Mouse (Mus musculus) embryo, embryonic 10 days (tissue): ENCODE measurements around the gene Gnpat.
A peak's percentile ranks its signal among the peaks of the same experiment; 100 is the strongest.
"Not testable (repeated sequence)": the region's sequence is repeated elsewhere in the genome, so short reads cannot be mapped to it uniquely, and the experiment has no call there.

Experiments
- DNase-seq: peaks from one replicate; pipeline ENCODE4 v3.0.0-alpha.2; 2015; ENCODE audit warnings: low spot score

The Gnpat gene

DNA sequence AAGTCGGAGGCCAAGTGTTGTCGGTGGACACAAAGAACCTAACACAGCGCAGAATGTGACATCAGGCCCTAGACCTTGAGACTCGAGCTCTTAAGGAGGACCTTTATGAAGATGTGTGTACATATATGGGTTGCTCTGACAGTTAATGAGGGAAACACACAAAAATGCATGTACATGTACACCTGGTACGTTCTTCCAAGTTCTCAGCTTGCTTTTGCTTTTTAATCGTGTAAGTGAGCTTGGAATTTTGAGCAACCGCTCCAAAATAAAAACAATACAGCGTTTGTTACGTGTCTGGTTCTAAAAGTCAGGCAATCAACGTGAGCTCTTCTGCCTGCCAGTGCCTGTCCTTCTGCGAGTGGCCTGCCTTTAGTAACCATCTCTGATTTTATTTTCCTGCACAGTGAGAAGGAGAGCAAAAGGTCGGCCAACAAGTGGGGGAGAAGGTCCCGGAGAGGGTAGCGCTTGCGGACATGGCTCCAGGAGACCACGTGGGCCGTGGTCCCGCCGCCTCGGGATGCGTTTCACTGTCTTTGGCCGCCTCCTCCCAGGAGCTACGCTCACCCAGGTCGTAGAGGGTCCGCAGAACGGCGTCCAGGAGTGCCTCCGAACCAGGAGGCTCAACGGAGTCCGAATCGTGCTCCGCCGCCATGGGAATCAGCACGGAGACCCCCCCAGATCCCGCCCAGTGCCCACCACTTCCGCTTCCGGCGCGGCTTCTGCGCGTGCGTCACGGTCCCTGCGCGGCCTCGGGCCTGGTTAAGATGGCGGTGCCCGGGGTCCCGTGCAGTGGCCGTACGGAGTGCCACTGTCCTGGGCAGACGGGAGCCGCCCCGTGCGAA, at the start of gene Gnpat, which contains the start of gene 2810004N23Rik:
TSS of gene Gnpat (plus strand) at position 713 of the 842 bp plus-strand sequence.
TSS of gene 2810004N23Rik (minus strand) at position 800 of the 842 bp plus-strand sequence.
- DNase-seq: peak; percentile 95

DNA sequence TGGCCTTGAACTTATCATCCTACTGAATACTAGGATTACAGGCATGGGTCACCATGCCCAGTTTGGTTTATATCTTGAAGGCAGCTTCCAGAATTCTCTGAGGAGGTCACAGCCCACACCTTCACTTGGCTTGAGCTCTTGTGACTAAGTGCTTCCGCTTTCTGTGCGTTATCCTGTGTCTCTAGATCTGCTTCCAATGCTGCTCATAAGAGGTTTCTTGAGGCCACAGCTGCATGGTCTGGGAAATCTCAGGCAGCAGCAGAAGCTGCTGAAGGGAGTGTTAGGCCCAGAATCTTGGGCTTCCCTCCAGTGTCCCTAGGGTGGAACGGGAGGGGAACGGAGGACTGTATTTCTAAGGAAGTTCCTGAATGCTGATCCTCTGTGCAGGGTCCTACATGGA, 49.5 kb upstream of the Gnpat start:
- DNase-seq: no peak

DNA sequence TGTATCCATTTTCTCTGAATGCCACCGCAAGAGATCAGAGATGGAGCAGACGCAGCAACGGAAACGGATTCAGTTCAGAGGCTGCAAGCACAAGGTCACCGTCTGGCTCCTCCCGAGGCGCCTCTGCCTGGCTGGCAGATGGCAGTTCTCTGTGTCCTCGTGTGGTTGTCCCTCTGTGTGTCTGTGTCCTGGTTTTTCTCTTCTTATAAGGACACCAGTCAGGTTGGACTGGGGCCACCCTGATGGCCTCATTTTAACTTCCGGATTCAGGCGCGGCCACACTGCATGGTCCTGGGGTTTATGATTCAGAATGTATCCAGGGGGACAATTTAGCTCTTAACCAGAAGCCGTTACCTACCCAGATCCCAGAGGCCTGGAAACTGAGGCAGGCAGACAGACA, 47.0 kb upstream of the Gnpat start:
- no peak for DNase-seq

DNA sequence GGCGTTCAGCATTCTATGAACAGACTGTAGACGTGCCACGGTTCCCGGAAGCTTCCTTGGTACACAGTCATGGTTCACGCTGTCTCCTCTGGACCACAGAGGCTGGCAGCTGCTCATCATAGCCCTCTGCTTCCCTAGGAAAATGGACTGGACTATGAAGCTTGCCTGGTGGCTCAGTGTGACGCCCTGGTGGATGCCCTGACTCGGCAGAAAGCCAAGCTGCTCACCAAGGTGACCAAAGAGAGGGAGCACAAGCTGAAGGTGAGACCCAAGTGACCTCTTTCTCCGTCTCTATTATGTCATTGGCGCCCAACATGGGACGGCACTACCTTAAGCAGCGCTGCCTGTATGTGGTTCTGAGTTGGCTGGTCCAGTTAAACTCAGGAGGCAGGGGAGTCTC, 46.0 kb upstream of the Gnpat start:
- DNase-seq: no peak

DNA sequence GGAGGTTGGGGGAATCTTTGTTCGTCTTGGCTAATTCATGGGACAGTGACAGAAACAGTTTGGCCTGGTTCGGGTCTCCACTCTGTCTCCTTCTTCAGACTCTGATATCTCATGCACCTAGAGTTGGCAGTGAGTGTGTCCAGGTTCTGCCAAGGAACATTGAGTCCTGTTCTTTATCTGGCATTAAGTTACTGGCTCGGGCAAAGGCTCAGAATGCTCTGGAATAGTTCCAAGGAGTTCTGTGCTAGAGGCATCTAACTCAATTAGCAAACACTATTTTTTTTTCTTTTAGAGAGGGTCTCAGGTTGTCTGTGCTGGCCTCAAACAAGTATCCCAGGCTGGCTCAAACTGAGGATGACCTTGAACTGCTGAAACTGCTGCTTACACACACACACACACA, 45.5 kb upstream of the Gnpat start:
- no peak for DNase-seq

DNA sequence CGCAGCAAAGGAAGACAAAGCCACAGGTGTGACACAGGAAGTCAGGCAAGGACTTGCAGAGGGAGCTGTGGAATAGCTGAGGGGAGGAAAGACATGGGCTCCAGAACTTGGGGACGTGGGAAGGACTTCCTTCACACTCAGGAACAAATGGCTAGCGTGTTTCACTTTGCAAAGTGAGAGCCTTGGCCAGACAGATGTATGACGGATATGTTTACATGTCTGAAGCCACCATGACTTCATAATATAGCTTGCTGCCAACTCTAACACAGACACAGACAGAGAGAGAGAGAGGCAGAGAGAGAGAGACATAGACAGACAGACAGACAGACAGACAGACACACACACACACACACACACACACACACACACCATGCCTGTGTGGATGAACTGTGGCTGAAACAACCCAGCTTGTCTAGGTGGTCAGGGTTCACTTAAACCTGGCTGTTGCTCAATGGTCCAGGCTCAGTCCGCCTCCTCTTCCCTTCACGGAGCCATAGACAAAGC, 43.2 kb upstream of the Gnpat start:
- DNase-seq: no peak

DNA sequence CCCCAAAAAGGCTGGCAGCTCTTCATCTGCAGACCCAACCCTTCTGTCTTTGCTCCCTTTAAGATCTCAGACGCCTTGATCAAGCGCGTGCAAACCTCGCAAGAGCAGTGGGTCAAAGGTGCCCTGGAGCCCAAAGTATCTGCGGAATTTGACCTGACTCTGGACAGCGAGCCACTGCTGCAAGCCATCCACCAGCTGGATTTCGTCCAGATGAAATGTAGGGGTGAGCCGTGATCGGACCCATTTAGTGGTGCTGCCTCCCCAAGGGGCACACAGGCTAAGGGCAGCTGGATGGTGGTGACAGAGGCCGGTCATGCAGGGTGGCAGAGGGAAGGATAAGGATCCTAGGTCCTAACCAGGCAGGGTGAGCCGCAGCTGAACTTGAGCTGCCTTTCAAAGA, 42.7 kb upstream of the Gnpat start:
- DNase-seq: peak; percentile 42

DNA sequence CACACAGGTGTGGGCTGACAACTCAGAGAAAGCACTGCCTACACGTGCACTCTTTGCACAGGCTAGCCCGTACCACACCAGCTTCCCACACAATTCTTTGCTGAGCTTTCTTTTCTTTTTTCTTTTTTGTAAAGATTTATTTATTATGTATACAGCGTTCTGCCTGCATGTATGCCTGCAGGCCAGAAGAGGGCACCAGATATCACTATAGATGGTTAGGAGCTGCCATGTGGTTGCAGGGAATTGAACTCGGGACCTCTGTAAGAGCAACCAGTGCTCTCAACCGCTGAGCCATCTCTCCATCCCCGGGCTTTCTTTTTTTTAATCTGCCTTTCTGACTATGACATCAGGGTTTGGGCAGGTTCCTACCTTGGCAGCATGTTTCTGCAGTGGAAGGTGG, 39.3 kb upstream of the Gnpat start:
- DNase-seq: no peak

DNA sequence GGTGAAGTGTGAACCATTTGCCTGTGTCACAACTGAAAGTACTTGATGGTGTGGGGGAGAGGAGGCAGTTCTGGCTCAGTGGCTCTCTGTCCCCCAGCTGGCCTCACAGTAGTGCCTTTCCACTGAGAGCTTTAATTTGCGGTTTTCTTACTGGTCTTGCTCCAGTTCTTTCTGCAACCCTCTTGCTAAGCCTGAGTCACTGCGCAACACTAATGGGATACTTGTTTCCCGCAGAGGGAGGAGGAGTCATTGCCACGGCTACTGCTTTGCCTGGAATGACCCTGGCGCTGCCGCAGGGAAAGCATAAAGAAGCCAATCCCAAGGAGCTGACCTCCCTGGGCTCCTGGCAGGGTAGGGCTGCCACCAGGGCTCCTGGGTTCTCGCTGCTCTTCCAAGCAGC, 36.2 kb upstream of the Gnpat start:
- no peak for DNase-seq

DNA sequence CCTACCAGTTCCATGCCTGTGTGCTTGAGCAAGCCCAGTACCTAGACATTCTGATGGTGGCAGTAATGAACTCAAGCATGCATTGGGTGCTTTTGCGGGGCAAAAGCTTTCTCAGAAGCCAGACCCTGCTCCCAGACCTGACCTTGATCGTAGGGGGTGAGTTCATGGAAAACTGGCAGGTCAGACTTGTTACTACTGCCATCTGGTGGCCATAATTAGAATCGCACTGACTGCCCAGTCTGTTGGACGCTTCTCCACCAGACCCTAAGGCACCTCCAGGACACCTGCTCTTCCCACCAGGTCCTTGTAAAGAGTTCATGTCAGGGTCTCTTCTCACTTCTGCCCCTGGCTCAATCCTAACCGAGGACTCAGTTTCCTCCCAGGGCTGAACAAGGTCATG, 35.4 kb upstream of the Gnpat start:
- DNase-seq: peak; percentile 84

DNA sequence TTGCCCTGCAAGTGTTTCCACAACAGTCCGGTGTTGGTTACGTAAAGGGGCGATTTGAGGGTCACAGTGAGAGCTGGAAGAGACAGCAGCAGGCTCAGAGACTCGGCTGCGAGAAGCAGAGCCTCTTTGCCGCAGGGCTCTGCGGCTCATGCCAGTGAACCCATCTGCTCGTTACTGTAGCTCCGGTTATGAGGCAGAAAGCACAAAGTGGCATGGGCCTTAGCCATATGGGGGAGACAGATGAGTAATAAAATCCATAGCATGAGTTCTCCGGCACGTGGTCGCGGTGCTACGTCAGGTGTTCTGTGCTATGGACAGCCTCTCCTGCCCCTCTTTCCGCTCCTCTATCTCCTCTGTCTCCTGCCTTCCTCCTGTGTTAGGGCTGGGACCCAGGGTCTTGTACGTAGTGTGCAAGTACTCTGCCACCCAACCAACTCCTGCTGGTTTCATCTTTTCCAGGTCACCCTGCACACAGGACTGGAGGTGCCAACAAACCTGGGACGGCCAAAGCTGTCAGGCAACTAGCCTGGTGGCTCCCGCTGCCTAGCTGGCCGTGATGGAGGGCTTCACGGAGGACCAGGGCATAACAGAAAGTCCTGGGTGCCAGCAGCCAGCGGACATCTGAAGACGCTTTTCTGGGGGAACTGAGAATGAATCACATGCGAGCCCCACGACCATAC, 34.1 kb upstream of the Gnpat start:
- no peak for DNase-seq

DNA sequence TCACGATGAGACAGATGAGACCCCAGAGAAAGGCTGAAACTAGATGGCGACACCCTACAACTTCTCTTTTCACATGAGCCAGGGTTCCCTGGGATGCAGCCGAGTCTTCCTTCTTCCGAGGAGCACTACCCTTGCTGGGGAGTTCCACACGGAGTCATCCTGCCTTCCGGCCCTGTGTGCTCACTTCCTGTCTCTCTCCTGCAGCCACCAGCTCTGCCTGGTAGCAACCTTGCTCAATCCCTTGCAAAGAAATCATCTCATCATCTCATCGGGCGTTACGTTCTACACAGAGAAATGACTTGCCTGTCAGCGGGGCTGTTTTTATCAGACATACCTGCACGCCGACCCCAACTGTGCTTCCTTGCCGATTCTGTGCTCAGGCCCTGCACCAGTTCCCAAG, 32.8 kb upstream of the Gnpat start:
- no peak for DNase-seq

DNA sequence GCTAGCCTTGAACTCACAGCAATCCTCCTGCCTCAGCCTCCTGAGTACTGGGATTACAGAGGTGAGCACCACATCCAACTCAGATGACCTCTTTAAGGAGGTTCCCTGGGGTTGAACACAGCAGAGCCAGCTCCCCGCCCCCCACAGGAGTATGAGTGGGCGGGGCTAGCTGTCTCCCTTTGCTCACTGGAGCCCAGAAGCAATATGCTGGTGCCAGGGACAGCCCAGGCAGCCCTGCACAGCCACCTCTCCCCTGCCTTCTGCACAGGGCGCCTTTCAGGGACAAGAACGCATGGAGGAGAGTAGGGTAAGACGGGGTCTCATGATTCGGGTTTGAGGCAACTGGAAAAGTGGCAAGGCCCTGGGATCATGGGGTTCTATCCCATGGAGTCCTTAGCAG, 31.3 kb upstream of the Gnpat start:
- DNase-seq: no peak

DNA sequence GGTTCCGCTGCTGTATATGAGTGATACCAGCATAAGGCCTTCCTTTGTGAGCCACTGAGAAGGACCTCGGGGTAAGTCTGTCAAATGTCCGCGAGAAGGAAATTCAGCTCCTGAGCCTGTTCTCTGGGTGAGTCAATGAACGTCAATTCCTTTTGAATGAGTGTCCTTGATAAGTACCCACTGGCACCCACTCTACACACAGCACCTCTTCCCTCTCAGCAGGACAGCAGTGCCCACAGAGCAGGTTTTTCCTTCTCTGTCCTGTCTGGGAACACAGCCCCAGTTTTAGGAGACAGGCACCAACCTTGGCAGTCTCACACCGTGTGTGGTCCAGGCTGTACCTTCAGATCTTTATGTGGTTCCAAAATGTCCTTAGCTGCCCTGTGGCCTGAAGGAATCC, 30.9 kb upstream of the Gnpat start:
- DNase-seq: no peak

DNA sequence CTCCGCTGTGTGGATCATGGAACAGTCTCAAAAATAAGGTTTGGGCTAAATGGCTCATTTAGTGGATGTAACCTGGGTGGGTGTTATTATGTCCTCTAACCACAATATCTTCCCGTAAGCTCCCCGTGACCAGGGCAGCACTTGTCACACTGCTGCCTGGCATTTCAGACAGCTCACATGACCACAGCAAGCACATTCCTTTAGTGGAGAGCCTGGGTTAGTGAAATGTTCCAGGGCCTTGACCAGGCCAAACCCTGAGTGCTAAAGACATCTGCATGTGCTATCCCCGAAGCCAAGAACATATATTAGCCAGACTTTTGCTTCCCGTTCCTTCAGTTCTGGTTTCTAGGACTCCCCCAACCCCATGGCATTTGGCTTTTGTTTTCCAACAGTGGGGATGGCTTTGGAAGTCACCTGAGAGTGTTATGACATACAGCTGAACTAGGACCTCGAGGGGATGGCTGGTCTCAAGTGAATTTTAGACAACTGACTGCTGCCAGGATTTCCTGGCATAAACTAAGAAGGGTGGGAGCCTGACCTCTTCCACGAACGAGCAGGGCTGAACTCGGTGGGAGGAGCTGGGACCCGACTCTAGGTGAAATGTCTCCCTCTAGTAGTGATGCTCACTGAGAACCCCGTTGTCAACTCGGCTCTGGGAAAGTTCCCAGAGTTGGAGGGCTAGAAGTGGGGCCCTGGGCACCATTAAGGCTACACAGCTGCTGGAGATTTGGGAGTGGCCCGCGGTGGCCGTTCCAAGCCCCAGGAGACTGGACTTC, 29.2 kb upstream of the Gnpat start:
- DNase-seq: no peak

DNA sequence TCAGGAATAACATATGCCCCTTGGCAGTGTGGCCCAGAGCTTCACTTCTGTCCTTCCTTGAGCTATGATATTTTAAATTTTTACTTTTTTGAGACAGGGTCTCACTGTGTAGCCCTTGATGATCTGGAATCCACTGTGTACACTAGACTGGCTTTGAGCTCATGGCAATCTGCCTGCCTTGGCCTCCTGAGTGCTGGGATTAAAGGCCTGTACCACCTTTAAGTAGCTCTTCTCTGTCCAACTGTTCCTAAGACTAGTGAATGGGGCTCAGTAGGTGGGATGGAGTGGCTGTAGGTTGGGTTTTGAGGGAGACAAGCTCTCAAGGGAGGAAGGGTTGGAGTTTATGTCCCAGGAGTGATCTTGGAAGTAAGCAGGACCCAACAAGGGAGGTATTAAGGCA, 27.0 kb upstream of the Gnpat start:
- DNase-seq: no peak

DNA sequence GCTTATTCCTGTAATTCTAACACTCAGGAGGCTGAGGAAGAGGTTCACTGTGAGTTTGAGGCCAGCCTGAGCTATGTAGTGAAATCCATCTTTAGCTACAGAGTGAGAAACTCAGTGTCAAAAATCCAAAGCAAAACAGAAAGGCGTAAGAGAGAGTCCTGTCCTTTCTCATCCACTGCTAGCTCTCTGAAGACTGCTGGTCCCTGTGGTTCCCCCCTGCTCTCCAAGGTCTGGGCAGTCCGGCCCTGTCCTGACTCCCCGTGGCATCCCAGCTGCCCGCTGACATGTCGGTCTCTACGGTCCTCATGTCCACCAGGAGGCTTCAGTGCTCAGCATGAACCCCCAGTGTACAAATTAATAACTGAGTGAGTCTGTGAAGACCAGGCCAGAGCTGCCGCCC, 26.6 kb upstream of the Gnpat start:
- DNase-seq: no peak

DNA sequence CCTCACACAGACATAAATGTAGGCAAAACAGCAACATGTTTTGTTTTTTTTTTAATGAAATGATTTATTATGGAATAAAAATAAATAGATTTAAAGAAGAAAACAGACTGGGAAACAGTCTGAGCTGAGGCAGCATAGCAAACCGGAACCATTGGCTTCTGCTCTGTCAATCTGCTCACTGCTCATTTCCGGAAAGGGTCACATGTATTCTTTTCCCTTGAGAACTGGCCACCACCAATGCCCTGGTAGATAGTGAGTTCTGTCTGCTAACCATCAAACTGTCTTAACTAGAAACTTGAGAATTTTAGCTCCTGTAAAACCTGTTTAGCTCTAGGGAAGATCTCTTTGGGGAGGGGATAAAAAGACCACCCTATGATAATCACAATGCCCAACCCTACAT, 25.9 kb upstream of the Gnpat start:
- DNase-seq: no peak

DNA sequence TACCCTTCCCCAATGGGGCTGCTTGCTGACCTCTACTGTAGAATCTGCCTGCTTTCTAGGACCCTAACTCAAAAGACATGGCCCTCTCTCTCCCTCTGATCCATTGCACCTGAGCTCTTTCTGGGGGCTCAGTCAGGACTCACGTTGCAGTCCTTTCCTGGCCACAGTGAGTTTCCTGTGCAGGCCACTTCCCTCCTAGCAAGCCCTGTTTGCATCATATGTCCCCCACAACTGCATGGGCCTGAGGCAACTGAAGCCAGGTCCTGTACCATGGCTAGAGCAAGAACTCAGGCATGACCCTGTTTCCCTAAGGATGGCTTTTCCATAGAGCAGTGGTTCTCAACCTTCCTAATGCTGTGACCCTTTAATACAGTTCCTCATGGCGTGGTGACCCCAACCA, 24.9 kb upstream of the Gnpat start:
- no peak for DNase-seq

DNA sequence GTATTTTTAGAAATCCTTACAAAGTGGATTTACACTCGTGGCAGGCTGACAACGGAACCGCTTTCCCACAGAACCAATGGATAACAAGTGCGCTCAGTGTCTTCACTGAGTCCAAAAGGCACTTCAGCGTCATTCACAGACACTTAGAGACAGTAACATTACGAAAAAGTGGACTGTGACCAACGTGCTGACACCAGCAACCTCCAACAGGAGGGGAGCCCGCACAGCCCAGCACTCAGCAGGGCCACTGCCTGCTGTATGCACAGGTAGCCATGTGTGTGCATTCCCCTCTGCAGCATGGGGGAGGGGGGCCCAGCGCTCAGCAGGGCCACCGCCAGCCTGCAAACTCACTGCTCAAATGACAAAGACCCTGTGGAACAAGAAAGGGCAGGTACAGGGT, 23.5 kb upstream of the Gnpat start:
- no peak for DNase-seq

DNA sequence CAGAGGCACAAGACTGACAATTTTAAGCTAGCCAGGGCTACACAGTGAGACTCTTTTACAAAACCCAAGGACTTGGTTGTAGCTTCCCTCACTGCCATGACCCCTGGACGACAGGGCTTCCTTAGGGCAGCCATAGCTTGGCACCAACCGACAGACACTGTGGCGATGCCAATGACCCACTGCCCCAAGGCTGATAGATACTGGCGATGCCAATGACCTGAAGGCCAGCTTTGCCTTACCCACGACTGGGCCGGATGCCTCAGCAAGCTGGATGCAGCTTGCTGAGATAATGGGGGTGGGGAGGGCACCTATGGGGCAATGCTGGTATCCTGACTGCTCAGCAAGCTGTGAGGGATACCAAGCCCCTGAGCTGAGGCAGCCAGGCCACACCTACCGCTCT, 21.9 kb upstream of the Gnpat start:
- DNase-seq: no peak

DNA sequence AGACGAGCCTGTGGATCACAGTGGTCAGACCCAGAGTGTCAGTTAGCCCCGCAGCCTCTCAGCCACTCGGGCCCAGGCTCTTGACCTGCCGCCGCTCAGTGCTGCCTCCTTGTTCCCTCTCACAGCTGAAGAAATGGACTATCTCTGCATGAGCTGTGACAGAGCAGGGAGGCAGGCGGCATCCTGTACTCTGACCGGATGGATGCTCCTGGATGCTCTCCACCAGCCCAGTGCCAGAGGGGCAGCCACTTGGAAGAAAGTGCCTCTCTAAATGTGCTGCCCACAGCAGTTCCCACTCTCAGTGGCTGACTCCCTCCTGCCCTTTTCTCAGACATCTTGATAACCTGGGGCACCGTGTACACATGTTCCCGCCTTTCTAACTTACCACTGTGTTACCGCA, 21.1 kb upstream of the Gnpat start:
- no peak for DNase-seq

DNA sequence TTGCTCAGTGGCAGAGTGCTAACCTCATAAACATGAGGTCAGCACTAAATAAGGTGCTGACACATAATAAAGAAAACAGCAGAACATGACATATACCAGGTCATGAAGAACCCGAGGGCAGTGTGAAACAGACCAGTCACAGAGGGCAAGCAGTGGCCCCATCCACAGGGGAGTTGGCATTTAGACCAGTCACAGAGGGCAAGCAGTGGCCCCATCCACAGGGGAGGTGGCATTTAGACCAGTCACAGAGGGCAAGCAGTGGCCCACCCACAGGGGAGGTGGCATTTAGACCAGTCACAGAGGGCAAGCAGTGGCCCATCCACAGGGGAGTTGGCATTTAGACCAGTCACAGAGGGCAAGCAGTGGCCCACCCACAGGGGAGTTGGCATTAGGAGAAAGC, 19.9 kb upstream of the Gnpat start:
- DNase-seq: not testable (repeated sequence)
